Mouse (Mus musculus): ENCODE results near the gene Dpagt1. TPM values are rescaled to one million over a fixed set of nuclear protein-coding genes. Genes with fewer than 3 reads are reported as not detected.

The Dpagt1 gene
- 20.0 and 21.4 TPM in 2 replicates for polyA plus RNA-seq (2015; fragmentation: Nextera tagmentation; extraction: Ambion mirVana)

GRCm38 (mm10) chr9:44325768-44326370 is at the start of gene Dpagt1:
TSS of gene Dpagt1 (plus strand) at chr9:44326019.

GRCm38 (mm10) chr9:44288076-44288958 is 37.5 kb upstream of the Dpagt1 start, which contains the start of gene Abcg4:
TSS of gene Abcg4 (minus strand) at chr9:44288615.

GRCm38 (mm10) chr9:44305466-44306079 is 20.2 kb upstream of the Dpagt1 start, which contains the start of gene Hinfp:
TSS of gene Hinfp (minus strand) at chr9:44305671.

GRCm38 (mm10) chr9:44319887-44320798 is 5.7 kb upstream of the Dpagt1 start, which contains the start of gene C2cd2l:
TSS of gene C2cd2l (minus strand) at chr9:44320285.

GRCm38 (mm10) chr9:44334396-44335330 is 8.8 kb downstream of the Dpagt1 start, which contains the start of gene H2afx:
TSS of gene H2afx (plus strand) at chr9:44334694.

GRCm38 (mm10) chr9:44343781-44344421 is 18.1 kb downstream of the Dpagt1 start, which contains the start of gene Hmbs:
TSS of gene Hmbs (minus strand) at chr9:44344228.

GRCm38 (mm10) chr9:44361190-44361917 is 35.5 kb downstream of the Dpagt1 start, which contains the start of gene Vps11:
TSS of gene Vps11 (minus strand) at chr9:44361670.

GRCm38 (mm10) chr9:44379054-44379834 is 53.4 kb downstream of the Dpagt1 start, which contains the start of gene Hyou1:
TSS of gene Hyou1 (plus strand) at chr9:44379490.

Small RNAs within 50 kb of the gene (microRNA-seq; reads per million reads assigned to microRNA genes)
- gene Gm44335: not detected

Other genes starting within 250 kb of the Dpagt1 start
- gene Mfrp, start 224.3 kb upstream of the Dpagt1 start, polyA plus RNA-seq (2015; fragmentation: Nextera tagmentation; extraction: Ambion mirVana): not detected in 2 replicates
- gene C1qtnf5, start 218.8 kb upstream of the Dpagt1 start, polyA plus RNA-seq (2015; fragmentation: Nextera tagmentation; extraction: Ambion mirVana): 7.2 and 7.8 TPM in 2 replicates
- gene Gm49380, start 212.5 kb upstream of the Dpagt1 start, polyA plus RNA-seq (2015; fragmentation: Nextera tagmentation; extraction: Ambion mirVana): not detected in 2 replicates
- gene Rnf26, start 212.5 kb upstream of the Dpagt1 start, polyA plus RNA-seq (2015; fragmentation: Nextera tagmentation; extraction: Ambion mirVana): 27.9 and 28.3 TPM in 2 replicates
- gene Mcam, start 191.6 kb upstream of the Dpagt1 start, polyA plus RNA-seq (2015; fragmentation: Nextera tagmentation; extraction: Ambion mirVana): 88.6 and 96.6 TPM in 2 replicates
- 7.7 and 7.9 TPM in 2 replicates for gene Cbl, start 92.0 kb upstream of the Dpagt1 start, polyA plus RNA-seq (2015; fragmentation: Nextera tagmentation; extraction: Ambion mirVana)
- not detected in 2 replicates for gene Ccdc153, start 85.3 kb upstream of the Dpagt1 start, polyA plus RNA-seq (2015; fragmentation: Nextera tagmentation; extraction: Ambion mirVana)
- not detected in 2 replicates for gene Pdzd3, start 74.5 kb upstream of the Dpagt1 start, polyA plus RNA-seq (2015; fragmentation: Nextera tagmentation; extraction: Ambion mirVana)
- 11.7 and 13.2 TPM in 2 replicates for gene Nlrx1, start 57.4 kb upstream of the Dpagt1 start, polyA plus RNA-seq (2015; fragmentation: Nextera tagmentation; extraction: Ambion mirVana)
- gene Abcg4, start 37.4 kb upstream of the Dpagt1 start, polyA plus RNA-seq (2015; fragmentation: Nextera tagmentation; extraction: Ambion mirVana): 1.2 and 1.5 TPM in 2 replicates
- gene Hinfp, start 20.3 kb upstream of the Dpagt1 start, polyA plus RNA-seq (2015; fragmentation: Nextera tagmentation; extraction: Ambion mirVana): 9.8 and 10.6 TPM in 2 replicates
- gene C2cd2l, start 5.7 kb upstream of the Dpagt1 start, polyA plus RNA-seq (2015; fragmentation: Nextera tagmentation; extraction: Ambion mirVana): 9.5 and 10.0 TPM in 2 replicates
- 62.3 and 83.5 TPM in 2 replicates for gene H2afx, start 8.7 kb downstream of the Dpagt1 start, polyA plus RNA-seq (2015; fragmentation: Nextera tagmentation; extraction: Ambion mirVana)
- 55.1 and 55.2 TPM in 2 replicates for gene Hmbs, start 18.2 kb downstream of the Dpagt1 start, polyA plus RNA-seq (2015; fragmentation: Nextera tagmentation; extraction: Ambion mirVana)
- 14.4 and 16.1 TPM in 2 replicates for gene Vps11, start 35.7 kb downstream of the Dpagt1 start, polyA plus RNA-seq (2015; fragmentation: Nextera tagmentation; extraction: Ambion mirVana)
- 10.8 and 13.7 TPM in 2 replicates for gene Hyou1, start 53.5 kb downstream of the Dpagt1 start, polyA plus RNA-seq (2015; fragmentation: Nextera tagmentation; extraction: Ambion mirVana)
- 10.6 and 11.6 TPM in 2 replicates for gene Slc37a4, start 70.8 kb downstream of the Dpagt1 start, polyA plus RNA-seq (2015; fragmentation: Nextera tagmentation; extraction: Ambion mirVana)
- gene Rps25, start 81.1 kb downstream of the Dpagt1 start, polyA plus RNA-seq (2015; fragmentation: Nextera tagmentation; extraction: Ambion mirVana): 1,915 and 2,054 TPM in 2 replicates
- gene Trappc4, start 81.6 kb downstream of the Dpagt1 start, polyA plus RNA-seq (2015; fragmentation: Nextera tagmentation; extraction: Ambion mirVana): 76.5 and 84.1 TPM in 2 replicates
- 12.5 TPM in 2 replicates for gene Ccdc84, start 92.5 kb downstream of the Dpagt1 start, polyA plus RNA-seq (2015; fragmentation: Nextera tagmentation; extraction: Ambion mirVana)
- gene Foxr1, start 115.1 kb downstream of the Dpagt1 start, polyA plus RNA-seq (2015; fragmentation: Nextera tagmentation; extraction: Ambion mirVana): not detected in 2 replicates
- 661 and 670 TPM in 2 replicates for gene Upk2, start 129.0 kb downstream of the Dpagt1 start, polyA plus RNA-seq (2015; fragmentation: Nextera tagmentation; extraction: Ambion mirVana)
- 6.9 and 7.5 TPM in 2 replicates for gene Bcl9l, start 156.8 kb downstream of the Dpagt1 start, polyA plus RNA-seq (2015; fragmentation: Nextera tagmentation; extraction: Ambion mirVana)
- gene Cxcr5, start 235.9 kb downstream of the Dpagt1 start, polyA plus RNA-seq (2015; fragmentation: Nextera tagmentation; extraction: Ambion mirVana): 0.13 and 0.19 TPM in 2 replicates